21 mouse cellular contexts compared by ENCODE assay signal in genomic region chr19:44753361-44753760, GRCm38 (mm10). TPM values are rescaled to one million over a fixed set of nuclear protein-coding genes. Genes with fewer than 3 reads are reported as not detected.
DNase-seq lines count a peak whose midpoint lies in the region; ATAC-seq and TF ChIP-seq lines count a peak whose summit lies in the region.
"Had no signal": no experiment of that assay in that cellular context is flagged by ENCODE, and none has a peak within 500 bp of the region (broad histone marks: within the 10 kb centered on the region; RNA-seq: fewer than 3 reads in every experiment).

No protein-coding gene starts in this region.

- peak overlapping the region; percentile 20; the same call in 1 of the 2 replicates for H3K4me3 ChIP-seq in hindbrain, embryonic 10.5 days
- no peak overlapping the region for H3K4me3 ChIP-seq in hindbrain, postnatal 0 days (ENCODE audit: low read length)
- no peak overlapping the region for H3K4me3 ChIP-seq in hindbrain, embryonic 12.5 days
- H3K4me3 ChIP-seq in kidney, embryonic 16.5 days (ENCODE audit: low read length) = peak overlapping the region; percentile 68
- H3K4me3 ChIP-seq in neural tube, embryonic 14.5 days (ENCODE audit: low read depth, low read length) = no peak overlapping the region
- H3K4me3 ChIP-seq: limb, embryonic 13.5 days; stomach, embryonic 15.5 days had no signal

- under 1% methylated on average over 14 of the region's 14 CpGs for WGBS in hindbrain, embryonic 10.5 days
- WGBS in hindbrain, postnatal 0 days = 6% methylated on average over 14 of the region's 14 CpGs
- WGBS in hindbrain, embryonic 12.5 days = 3% methylated on average over 14 of the region's 14 CpGs
- under 1% methylated on average over 14 of the region's 14 CpGs for WGBS in kidney, embryonic 16.5 days
- 1% methylated on average over 14 of the region's 14 CpGs for WGBS in neural tube, embryonic 14.5 days

- no peak overlapping the region for H3K4me2 ChIP-seq in hindbrain, postnatal 0 days (ENCODE audit: low read depth, low read length)
- peak overlapping the region; percentile 23 for H3K4me2 ChIP-seq in hindbrain, embryonic 12.5 days (replicated peaks)
- peak overlapping the region; percentile 70 for H3K4me2 ChIP-seq in kidney, embryonic 16.5 days (replicated peaks; ENCODE audit: low read depth, low read length)
- H3K4me2 ChIP-seq in neural tube, embryonic 14.5 days (ENCODE audit: low read depth, low read length) = peak overlapping the region; percentile 27; the same call in 1 of the 2 replicates
- H3K4me2 ChIP-seq: limb, embryonic 13.5 days; stomach, embryonic 15.5 days had no signal

- no peak for TF ChIP-seq CTCF in hindbrain, postnatal 0 days (IDR thresholded peaks at IDR 0.05; ENCODE audit: low read depth)

- H3K9ac ChIP-seq in hindbrain, postnatal 0 days (replicated peaks; ENCODE audit: low read length) = no peak overlapping the region
- no peak overlapping the region for H3K9ac ChIP-seq in hindbrain, embryonic 12.5 days
- peak overlapping the region; percentile 93 for H3K9ac ChIP-seq in kidney, embryonic 16.5 days (replicated peaks; ENCODE audit: low read length)
- no peak overlapping the region for H3K9ac ChIP-seq in neural tube, embryonic 14.5 days (replicated peaks; ENCODE audit: low read depth, low read length)
- H3K9ac ChIP-seq: limb, embryonic 13.5 days; stomach, embryonic 15.5 days had no signal

- no peaks in the 10 kb centered on the region for H3K9me3 ChIP-seq in hindbrain, embryonic 10.5 days
- no peaks in the 10 kb centered on the region for H3K9me3 ChIP-seq in hindbrain, postnatal 0 days (ENCODE audit: low read length)
- H3K9me3 ChIP-seq in hindbrain, embryonic 12.5 days (replicated peaks) = no peaks in the 10 kb centered on the region
- no peaks in the 10 kb centered on the region for H3K9me3 ChIP-seq in kidney, embryonic 16.5 days (ENCODE audit: low read length)
- no peaks in the 10 kb centered on the region for H3K9me3 ChIP-seq in neural tube, embryonic 14.5 days (ENCODE audit: control insufficient read depth, low read length)
- H3K9me3 ChIP-seq: limb, embryonic 13.5 days; stomach, embryonic 15.5 days had no signal

- peaks cover 82% of the 10 kb centered on the region for H3K4me1 ChIP-seq in hindbrain, embryonic 10.5 days (replicated peaks)
- no peaks in the 10 kb centered on the region for H3K4me1 ChIP-seq in hindbrain, postnatal 0 days (ENCODE audit: insufficient read depth, low read length)
- peaks cover 52% of the 10 kb centered on the region for H3K4me1 ChIP-seq in hindbrain, embryonic 12.5 days
- H3K4me1 ChIP-seq in kidney, embryonic 16.5 days (ENCODE audit: insufficient read depth, low read length) = peaks cover 36% of the 10 kb centered on the region
- peaks cover 15% of the 10 kb centered on the region for H3K4me1 ChIP-seq in neural tube, embryonic 14.5 days (ENCODE audit: control insufficient read depth, insufficient read depth, low read length)

- peak; percentile 41 for DNase-seq in hindbrain, embryonic 10.5 days (ENCODE audit: low spot score)
- no peak for DNase-seq in hindbrain, postnatal 0 days (ENCODE audit: low spot score)
- no peak for DNase-seq in adrenal gland, postnatal 10 days
- DNase-seq: cerebellum, adult 18-20 months; gastrocnemius, postnatal 10 days; lung, adult 18-20 months; midbrain, embryonic 14.5 days; thymus, postnatal 14 days had no signal

- peaks cover 100% of the 10 kb centered on the region for H3K27me3 ChIP-seq in hindbrain, embryonic 10.5 days (ENCODE audit: insufficient read depth, poor library complexity, severe bottlenecking)
- H3K27me3 ChIP-seq in hindbrain, postnatal 0 days (ENCODE audit: insufficient read depth, low read length) = peaks cover 80% of the 10 kb centered on the region
- H3K27me3 ChIP-seq in hindbrain, embryonic 12.5 days = peaks cover 94% of the 10 kb centered on the region
- peaks cover 66% of the 10 kb centered on the region for H3K27me3 ChIP-seq in kidney, embryonic 16.5 days (ENCODE audit: insufficient read depth, low read length)
- peaks cover 33% of the 10 kb centered on the region for H3K27me3 ChIP-seq in neural tube, embryonic 14.5 days (ENCODE audit: control insufficient read depth, insufficient read depth, low read length)

- ATAC-seq in hindbrain, postnatal 0 days = no peak
- no peak for ATAC-seq in hindbrain, embryonic 12.5 days (ENCODE audit: low FRiP score)
- peak; percentile 31; the same call in 1 of the 2 replicates for ATAC-seq in kidney, embryonic 16.5 days (ENCODE audit: low FRiP score, low TSS enrichment)
- ATAC-seq in neural tube, embryonic 14.5 days (ENCODE audit: low read depth) = no peak
- ATAC-seq in cerebellum, adult (ENCODE audit: insufficient number of reproducible peaks, low FRiP score, low TSS enrichment) = no peak

- H3K36me3 ChIP-seq in hindbrain, embryonic 10.5 days = no peaks in the 10 kb centered on the region
- H3K36me3 ChIP-seq in hindbrain, postnatal 0 days (ENCODE audit: insufficient read depth, low read length) = no peaks in the 10 kb centered on the region
- no peaks in the 10 kb centered on the region for H3K36me3 ChIP-seq in hindbrain, embryonic 12.5 days
- no peaks in the 10 kb centered on the region for H3K36me3 ChIP-seq in kidney, embryonic 16.5 days (ENCODE audit: insufficient read depth, low read length)
- H3K36me3 ChIP-seq in neural tube, embryonic 14.5 days (ENCODE audit: control insufficient read depth, insufficient read depth, low read length) = no peaks in the 10 kb centered on the region
- H3K36me3 ChIP-seq: limb, embryonic 13.5 days; stomach, embryonic 15.5 days had no signal

- 0 out of 2 replicates have a peak overlapping the region, but pooled peaks have one; percentile 29 for H3K27ac ChIP-seq in hindbrain, embryonic 10.5 days
- H3K27ac ChIP-seq in hindbrain, postnatal 0 days = no peak overlapping the region
- H3K27ac ChIP-seq in hindbrain, embryonic 12.5 days = 0 out of 2 replicates have a peak overlapping the region, but pooled peaks have one; percentile 82
- peak overlapping the region; percentile 98 for H3K27ac ChIP-seq in kidney, embryonic 16.5 days (ENCODE audit: low read length)
- peak overlapping the region; percentile 78 for H3K27ac ChIP-seq in neural tube, embryonic 14.5 days (ENCODE audit: low read depth, low read length)
- H3K27ac ChIP-seq: limb, embryonic 13.5 days; macrophage; stomach, embryonic 15.5 days had no signal

RNA-seq across cellular contexts. Expression of gene Pax2, which starts 2.5 kb away (rescaled TPM):
- 3.2 and 8.2 TPM in 2 replicates for polyA plus RNA-seq in hindbrain, embryonic 10.5 days (2016; fragmentation: Nextera tagmentation; extraction: Ambion mirVana)
- total RNA-seq in hindbrain, postnatal 0 days (2014; rRNA removed) = 8.1 and 9.0 TPM in 2 replicates
- polyA plus RNA-seq in hindbrain, postnatal 0 days (2015; fragmentation: Nextera tagmentation; extraction: Ambion mirVana) = 9.6 and 11.2 TPM in 2 replicates
- polyA plus RNA-seq in hindbrain, embryonic 12.5 days (2016; fragmentation: Nextera tagmentation; extraction: Ambion mirVana) = 15.1 and 18.6 TPM in 2 replicates
- 23.8 and 33.2 TPM in 2 replicates for polyA plus RNA-seq in kidney, embryonic 16.5 days (2015; fragmentation: Nextera tagmentation; extraction: Ambion mirVana)
- 23.8 and 27.0 TPM in 2 replicates for polyA plus RNA-seq in neural tube, embryonic 14.5 days (2014; fragmentation: Nextera tagmentation; extraction: Ambion mirVana)
- not detected for total RNA-seq in adrenal gland, postnatal 10 days (2021)
- total RNA-seq: adrenal gland, adult 18-20 months; ES-E14; gastrocnemius, postnatal 10 days; heart, adult 8-10 months; neutrophil, adult 5-6 weeks had no signal
- polyA plus RNA-seq: heart, postnatal 0 days; intestine, embryonic 14.5 days; limb, embryonic 13.5 days; macrophage; stomach, embryonic 15.5 days had no signal

Comparison
In these comparisons a context has a peak if more than half of its experiments do, and no peak if none do; other contexts are left out.
1. H3K4me3 ChIP-seq: peak in hindbrain, embryonic 10.5 days (single experiment) and kidney, embryonic 16.5 days (single experiment); none in hindbrain, postnatal 0 days (single experiment), hindbrain, embryonic 12.5 days (single experiment) and neural tube, embryonic 14.5 days (single experiment).